Comparison of ENCODE assay signal across 14 mouse cellular contexts in the genomic region with DNA sequence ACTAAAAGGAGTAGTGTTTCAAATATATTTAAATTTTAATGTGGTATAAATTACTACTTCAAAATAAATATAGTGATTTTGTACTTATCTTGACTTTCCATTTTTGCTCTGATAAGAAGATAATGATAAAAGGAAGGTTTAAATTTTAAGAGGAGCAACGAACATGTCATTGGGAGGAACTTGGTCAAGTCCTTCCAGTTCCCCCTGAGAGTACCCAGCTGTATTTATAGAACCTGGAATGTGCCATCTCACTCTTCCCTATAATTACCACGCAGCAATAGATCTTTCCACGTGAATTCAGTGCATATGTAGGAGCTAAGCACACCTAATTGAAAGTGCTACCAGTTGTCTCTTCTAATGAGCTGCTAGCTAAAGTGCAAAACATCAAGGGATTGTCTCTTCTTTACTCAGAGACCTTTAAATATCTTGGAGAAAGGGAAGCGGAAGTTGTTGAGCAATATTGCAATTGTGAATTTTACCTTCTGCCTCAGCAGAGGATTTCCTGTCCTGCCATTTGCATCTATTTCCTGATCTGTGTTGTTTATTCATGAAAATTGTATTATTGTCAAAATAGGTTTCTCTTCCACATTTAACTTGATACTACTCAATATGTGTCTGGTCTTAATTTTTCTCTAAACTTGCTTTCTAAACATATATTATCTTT.
"Had no signal": no experiment of that assay in that cellular context is flagged by ENCODE, and none has a peak within 500 bp of the region (broad histone marks: within the 10 kb centered on the region; RNA-seq: fewer than 3 reads in every experiment).

No protein-coding gene starts in this region.

- H3K36me3 ChIP-seq: limb, embryonic 13.5 days; liver, embryonic 13.5 days; midbrain, embryonic 10.5 days; neural tube, embryonic 12.5 days had no signal

- ATAC-seq: intestine, postnatal 0 days; lung, postnatal 0 days had no signal

- H3K9ac ChIP-seq: limb, embryonic 13.5 days; liver, embryonic 13.5 days; neural tube, embryonic 12.5 days had no signal

- H3K9me3 ChIP-seq: limb, embryonic 13.5 days; liver, embryonic 13.5 days; midbrain, embryonic 10.5 days; neural tube, embryonic 12.5 days had no signal

- H3K27me3 ChIP-seq: limb, embryonic 13.5 days; liver, embryonic 13.5 days; neural tube, embryonic 12.5 days had no signal

- H3K4me2 ChIP-seq: limb, embryonic 13.5 days; liver, embryonic 13.5 days; neural tube, embryonic 12.5 days had no signal

- H3K4me3 ChIP-seq: limb, embryonic 13.5 days; liver, embryonic 13.5 days; midbrain, embryonic 10.5 days; neural tube, embryonic 12.5 days had no signal

- DNase-seq: kidney, postnatal 14 days; layer of hippocampus, adult 9-11 months; left cerebral cortex, postnatal 4 days; liver, embryonic 13.5 days; lung, adult 18-20 months; midbrain, embryonic 14.5 days; thymus, adult 18-20 months; thymus, postnatal 14 days had no signal

- H3K27ac ChIP-seq: limb, embryonic 13.5 days; liver, embryonic 13.5 days; midbrain, embryonic 10.5 days; neural tube, embryonic 12.5 days; stomach, postnatal 0 days had no signal

- H3K4me1 ChIP-seq: limb, embryonic 13.5 days; liver, embryonic 13.5 days; midbrain, embryonic 10.5 days; neural tube, embryonic 12.5 days had no signal
